Mouse (Mus musculus): ENCODE results near the gene Tpm1. TPM values are rescaled to one million over a fixed set of nuclear protein-coding genes. Genes with fewer than 3 reads are reported as not detected.

The Tpm1 gene
- total RNA-seq (2021): 100 to 1,000 TPM; 147 to 152 TPM

GRCm38 (mm10) chr9:67049086-67049824 is at the start of gene Tpm1:
Tpm1 (minus strand) TSS chr9:67049406.
- intact Hi-C loops (cut with DNase I): loop anchor here (2.0 to 10.0 kb wide), 2 partner anchors 108 to 166 kb away; no protein-coding TSS in a partner anchor
- DNase-seq: peak; percentile 43

- intact Hi-C loops (cut with DNase I): no loop called here
Measured at GRCm38 (mm10) chr9:67094371-67094770, 45.2 kb upstream of the Tpm1 start.

GRCm38 (mm10) chr9:67092210-67092609 is 43.0 kb upstream of the Tpm1 start:
- intact Hi-C loops (cut with DNase I): no loop called here
- DNase-seq: no peak

More at GRCm38 (mm10) chr9:67094371-67094770, 45.2 kb upstream of the Tpm1 start:
- no peak for DNase-seq

- DNase-seq: no peak
- intact Hi-C loops (cut with DNase I): no loop called here
Measured at GRCm38 (mm10) chr9:67091598-67091997, 42.4 kb upstream of the Tpm1 start.

GRCm38 (mm10) chr9:67091151-67091550 is 41.9 kb upstream of the Tpm1 start:
- intact Hi-C loops (cut with DNase I): no loop called here
- DNase-seq: no peak

- intact Hi-C loops (cut with DNase I): no loop called here
- no peak for DNase-seq
Measured at GRCm38 (mm10) chr9:67090633-67091045, 41.4 kb upstream of the Tpm1 start.

- DNase-seq: no peak
- intact Hi-C loops (cut with DNase I): no loop called here
Measured at GRCm38 (mm10) chr9:67089167-67089566, 40.0 kb upstream of the Tpm1 start.

GRCm38 (mm10) chr9:67083801-67084200 is 34.6 kb upstream of the Tpm1 start:
- intact Hi-C loops (cut with DNase I): no loop called here
- no peak for DNase-seq

- intact Hi-C loops (cut with DNase I): no loop called here
- DNase-seq: no peak
Measured at GRCm38 (mm10) chr9:67081688-67082087, 32.5 kb upstream of the Tpm1 start.

- intact Hi-C loops (cut with DNase I): no loop called here
- no peak for DNase-seq
Measured at GRCm38 (mm10) chr9:67077658-67078319, 28.6 kb upstream of the Tpm1 start.

GRCm38 (mm10) chr9:67077266-67077657 is 28.1 kb upstream of the Tpm1 start:
- DNase-seq: no peak
- intact Hi-C loops (cut with DNase I): no loop called here

- DNase-seq: no peak
- intact Hi-C loops (cut with DNase I): no loop called here
Measured at GRCm38 (mm10) chr9:67072182-67072581, 23.0 kb upstream of the Tpm1 start.

- DNase-seq: no peak
- intact Hi-C loops (cut with DNase I): no loop called here
Measured at GRCm38 (mm10) chr9:67071596-67071995, 22.4 kb upstream of the Tpm1 start.

GRCm38 (mm10) chr9:67071103-67071502 is 21.9 kb upstream of the Tpm1 start:
- no peak for DNase-seq
- intact Hi-C loops (cut with DNase I): no loop called here

GRCm38 (mm10) chr9:67066616-67067015 is 17.4 kb upstream of the Tpm1 start:
- DNase-seq: no peak
- intact Hi-C loops (cut with DNase I): no loop called here

GRCm38 (mm10) chr9:67059714-67060113 is 10.5 kb upstream of the Tpm1 start:
- intact Hi-C loops (cut with DNase I): no loop called here
- DNase-seq: no peak

- DNase-seq: peak; percentile 53
- intact Hi-C loops (cut with DNase I): no loop called here
Measured at GRCm38 (mm10) chr9:67058366-67058765, 9.2 kb upstream of the Tpm1 start.

GRCm38 (mm10) chr9:67050736-67051337 is 1.6 kb upstream of the Tpm1 start:
- DNase-seq: no peak
- intact Hi-C loops (cut with DNase I): no loop called here

GRCm38 (mm10) chr9:67049836-67050235 is 630 bp upstream of the Tpm1 start:
- intact Hi-C loops (cut with DNase I): loop anchor here (2.0 to 10.0 kb wide), 2 partner anchors 107 to 165 kb away; no protein-coding TSS in a partner anchor
- no peak for DNase-seq

GRCm38 (mm10) chr9:67048483-67049085 is 622 bp downstream of the Tpm1 start:
- DNase-seq: no peak
- intact Hi-C loops (cut with DNase I): loop anchor here (2.0 to 10.0 kb wide), 2 partner anchors 108 to 166 kb away; no protein-coding TSS in a partner anchor
